Mouse (Mus musculus): Measurements from ENCODE around the gene Kcnc3. TPM values are rescaled to one million over a fixed set of nuclear protein-coding genes. Genes with fewer than 3 reads are reported as not detected.

Gene Kcnc3
- total RNA-seq, 1 experiment, result 9.5 TPM

- DNase-seq (ENCODE audit: low read depth, low spot score), result no peak
- Histone ChIP-seq H3K9me3 (ENCODE audit: control insufficient read depth, insufficient read depth, low read depth, low read length) (no peaks in the 10 kb centered on the region), H3K27ac (ENCODE audit: insufficient read depth, low read depth, low read length, poor library complexity, severe bottlenecking) (no peak overlapping the region), H3K4me1 (ENCODE audit: control insufficient read depth in 2 of 2, insufficient read depth in 2 of 2, low read length in 2 of 2, poor library complexity in 1 of 2) (peaks cover 0 to 22% of the 10 kb centered on the region in 2 experiments; a peak in 2 of 4 replicates), H3K4me3 (ENCODE audit: insufficient read depth in 1 of 2, low read depth in 1 of 2, low read length in 2 of 2, poor library complexity in 1 of 2, severe bottlenecking in 1 of 2) (no peak overlapping the region), H3K9ac (ENCODE audit: insufficient read depth, low read depth, low read length, poor library complexity, severe bottlenecking) (no peak overlapping the region), H3K36me3 (ENCODE audit: control insufficient read depth, insufficient read depth, low read length, poor library complexity, severe bottlenecking) (no peaks in the 10 kb centered on the region)
- no peak for TF ChIP-seq HCFC1 (IDR thresholded peaks at IDR 0.05; ENCODE audit: borderline replicate concordance, insufficient read depth, low read length)
- TF ChIP-seq ZNF384 (IDR thresholded peaks at IDR 0.05; ENCODE audit: low read depth, low read length), result no peak
- in situ Hi-C loops (cut with MboI; ENCODE audit: low sequenced_read_pairs in 2 of 2, unreplicated experiment in 2 of 2), result no loop called here
Measured at GRCm38 (mm10) chr7:44571811-44572210, 18.7 kb upstream of the Kcnc3 start.

DNA sequence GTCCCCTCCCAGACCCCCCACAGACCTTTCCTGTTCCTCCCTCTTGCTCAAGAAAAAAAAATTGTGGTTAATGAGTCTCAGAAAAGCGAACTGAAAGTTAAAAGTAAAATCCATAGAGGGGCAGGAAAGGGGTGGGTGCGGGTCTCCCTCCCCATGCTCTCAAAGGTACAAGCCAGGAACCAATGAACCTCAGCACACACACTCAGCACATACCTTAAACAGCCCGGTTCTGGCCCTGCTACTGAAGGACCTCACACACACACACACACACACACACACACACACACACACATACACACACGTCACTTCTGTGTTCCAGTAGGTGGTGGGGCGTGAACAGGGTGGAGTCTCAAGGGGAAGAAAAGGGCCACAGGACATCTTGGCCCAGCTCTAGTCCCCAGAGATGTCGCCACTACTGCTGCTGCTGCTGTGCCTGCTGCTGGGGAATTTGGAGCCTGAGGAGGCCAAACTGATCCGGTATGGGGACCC is 18.2 kb upstream of the Kcnc3 start, which contains the start of gene Napsa:
Napsa (plus strand) TSS at position 168 of the 489 bp plus-strand sequence.
- in situ Hi-C loops (cut with MboI; ENCODE audit: low sequenced_read_pairs in 2 of 2, unreplicated experiment in 2 of 2), result no loop called here
- TF ChIP-seq CHD2 (IDR thresholded peaks at IDR 0.05; ENCODE audit: low read depth, low read length), result no peak
- TF ChIP-seq HCFC1 (IDR thresholded peaks at IDR 0.05; ENCODE audit: borderline replicate concordance, insufficient read depth, low read length), result no peak
- no peak for TF ChIP-seq ZNF384 (IDR thresholded peaks at IDR 0.05; ENCODE audit: low read depth, low read length)

DNA sequence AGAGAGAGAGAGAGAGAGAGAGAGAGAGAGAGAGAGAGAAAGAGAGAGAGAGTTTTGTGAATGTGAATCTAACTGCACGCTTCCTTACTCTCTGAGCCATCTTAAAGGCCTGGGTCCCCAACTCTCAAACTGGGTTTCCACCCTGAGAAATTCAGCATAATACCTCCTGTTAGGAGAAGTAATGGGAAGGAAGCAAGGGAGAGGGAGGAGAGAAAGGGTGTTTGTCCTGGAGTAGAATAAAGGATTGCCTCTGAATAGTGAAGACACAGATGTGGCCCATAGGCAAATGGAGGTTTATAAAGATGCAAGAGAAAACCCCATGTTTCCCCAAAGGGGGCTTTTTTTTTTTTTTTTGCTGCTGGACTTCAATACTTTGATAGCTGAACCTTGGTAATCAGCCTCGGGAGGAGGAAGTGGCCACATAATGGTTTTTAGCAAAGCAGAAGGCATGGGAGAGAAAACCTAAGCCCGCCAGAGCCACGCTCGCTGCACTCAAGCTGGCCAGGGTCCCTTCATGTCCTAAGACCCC is 17.4 kb upstream of the Kcnc3 start:
- H3K4me3 ChIP-seq (ENCODE audit: insufficient read depth in 1 of 2, low read depth in 1 of 2, low read length in 2 of 2, poor library complexity in 1 of 2, severe bottlenecking in 1 of 2), result no peak overlapping the region
- no peak overlapping the region for H3K9ac ChIP-seq (ENCODE audit: insufficient read depth, low read depth, low read length, poor library complexity, severe bottlenecking)
- no peaks in the 10 kb centered on the region for H3K9me3 ChIP-seq (ENCODE audit: control insufficient read depth, insufficient read depth, low read depth, low read length)
- no peak for DNase-seq (ENCODE audit: low read depth, low spot score)
- H3K27ac ChIP-seq (ENCODE audit: insufficient read depth, low read depth, low read length, poor library complexity, severe bottlenecking), result no peak overlapping the region
- peaks cover 0 to 24% of the 10 kb centered on the region in 2 experiments; a peak in 2 of 4 replicates for H3K4me1 ChIP-seq (ENCODE audit: control insufficient read depth in 2 of 2, insufficient read depth in 2 of 2, low read length in 2 of 2, poor library complexity in 1 of 2)
- in situ Hi-C loops (cut with MboI; ENCODE audit: low sequenced_read_pairs in 2 of 2, unreplicated experiment in 2 of 2), result no loop called here
- TF ChIP-seq ZC3H11A (IDR thresholded peaks at IDR 0.05; ENCODE audit: borderline replicate concordance, low read depth, low read length) (no peak), CHD2 (IDR thresholded peaks at IDR 0.05; ENCODE audit: low read depth, low read length) (no peak), HCFC1 (IDR thresholded peaks at IDR 0.05; ENCODE audit: borderline replicate concordance, insufficient read depth, low read length) (no peak), MAFK (IDR thresholded peaks at IDR 0.05; ENCODE audit: insufficient read depth, low read depth, low read length) (no peak), ZNF384 (IDR thresholded peaks at IDR 0.05; ENCODE audit: low read depth, low read length) (no peak)
- H3K36me3 ChIP-seq (ENCODE audit: control insufficient read depth, insufficient read depth, low read length, poor library complexity, severe bottlenecking), result no peaks in the 10 kb centered on the region

More for the DNA sequence above, 18.2 kb upstream of the Kcnc3 start, which contains the start of gene Napsa:
- H3K4me3 ChIP-seq (ENCODE audit: insufficient read depth in 1 of 2, low read depth in 1 of 2, low read length in 2 of 2, poor library complexity in 1 of 2, severe bottlenecking in 1 of 2), result no peak within 1 kb of the TSS
- DNase-seq (ENCODE audit: low read depth, low spot score), result no peak
- no peaks in the 10 kb centered on the region for H3K36me3 ChIP-seq (ENCODE audit: control insufficient read depth, insufficient read depth, low read length, poor library complexity, severe bottlenecking)
- H3K9me3 ChIP-seq (ENCODE audit: control insufficient read depth, insufficient read depth, low read depth, low read length), result no peaks in the 10 kb centered on the region
- H3K4me1 ChIP-seq (ENCODE audit: control insufficient read depth in 2 of 2, insufficient read depth in 2 of 2, low read length in 2 of 2, poor library complexity in 1 of 2), result peaks cover 0 to 22% of the 10 kb centered on the region in 2 experiments; a peak in 2 of 4 replicates
- no peak within 1 kb of the TSS for H3K9ac ChIP-seq (ENCODE audit: insufficient read depth, low read depth, low read length, poor library complexity, severe bottlenecking)
- H3K27ac ChIP-seq (ENCODE audit: insufficient read depth, low read depth, low read length, poor library complexity, severe bottlenecking), result no peak within 1 kb of the TSS

- in situ Hi-C loops (cut with MboI; ENCODE audit: low sequenced_read_pairs in 2 of 2, unreplicated experiment in 2 of 2), result no loop called here
- H3K9ac ChIP-seq (ENCODE audit: insufficient read depth, low read depth, low read length, poor library complexity, severe bottlenecking), result no peak overlapping the region
- H3K36me3 ChIP-seq (ENCODE audit: control insufficient read depth, insufficient read depth, low read length, poor library complexity, severe bottlenecking), result no peaks in the 10 kb centered on the region
- no peak for TF ChIP-seq CHD2 (IDR thresholded peaks at IDR 0.05; ENCODE audit: low read depth, low read length)
- no peak for TF ChIP-seq ZNF384 (IDR thresholded peaks at IDR 0.05; ENCODE audit: low read depth, low read length)
- no peak for TF ChIP-seq MAFK (IDR thresholded peaks at IDR 0.05; ENCODE audit: insufficient read depth, low read depth, low read length)
- TF ChIP-seq ZC3H11A (IDR thresholded peaks at IDR 0.05; ENCODE audit: borderline replicate concordance, low read depth, low read length), result no peak
- no peak for TF ChIP-seq HCFC1 (IDR thresholded peaks at IDR 0.05; ENCODE audit: borderline replicate concordance, insufficient read depth, low read length)
- peaks cover 0 to 14% of the 10 kb centered on the region in 2 experiments; a peak in 2 of 4 replicates for H3K4me1 ChIP-seq (ENCODE audit: control insufficient read depth in 2 of 2, insufficient read depth in 2 of 2, low read length in 2 of 2, poor library complexity in 1 of 2)
- DNase-seq (ENCODE audit: low read depth, low spot score), result no peak
- no peak overlapping the region for H3K4me3 ChIP-seq (ENCODE audit: insufficient read depth in 1 of 2, low read depth in 1 of 2, low read length in 2 of 2, poor library complexity in 1 of 2, severe bottlenecking in 1 of 2)
- no peak overlapping the region for H3K27ac ChIP-seq (ENCODE audit: insufficient read depth, low read depth, low read length, poor library complexity, severe bottlenecking)
- no peaks in the 10 kb centered on the region for H3K9me3 ChIP-seq (ENCODE audit: control insufficient read depth, insufficient read depth, low read depth, low read length)
Measured at GRCm38 (mm10) chr7:44576333-44576844, 14.1 kb upstream of the Kcnc3 start.

Measured in ES-E14 (cell line).